Mouse (Mus musculus): ENCODE results near the gene Phf13.

DNA sequence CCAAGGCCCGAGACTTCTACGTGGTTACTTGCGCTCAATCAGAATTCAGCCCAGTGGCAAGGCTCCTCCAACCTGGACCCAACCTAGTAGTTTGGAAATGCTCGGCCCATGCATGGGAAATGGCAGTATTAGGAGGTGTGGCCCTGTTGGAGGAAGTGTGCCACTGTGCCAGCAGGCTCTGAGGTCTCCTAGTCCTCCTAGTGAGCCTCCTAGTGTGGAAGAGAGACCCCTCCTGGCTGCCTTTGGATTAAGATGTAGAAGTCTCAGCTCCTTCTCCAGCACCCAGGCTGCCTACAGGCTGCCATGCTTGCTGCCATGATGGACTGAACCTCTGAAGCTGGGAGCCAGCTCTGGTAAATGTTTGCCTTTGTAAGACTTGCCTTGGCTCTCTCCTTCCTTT, 33.9 kb upstream of the Phf13 start:
- TF ChIP-seq CTCF (IDR thresholded peaks at IDR 0.05; ENCODE audit: extremely low read depth, insufficient read depth, insufficient read length, insufficient replicate concordance): no peak
- TF ChIP-seq POLR2A (IDR thresholded peaks at IDR 0.05; ENCODE audit: low read depth, low read length): no peak

Data from spleen, adult 2 months (tissue).